Mouse (Mus musculus): ENCODE measurements around the gene Dusp3.

DNA sequence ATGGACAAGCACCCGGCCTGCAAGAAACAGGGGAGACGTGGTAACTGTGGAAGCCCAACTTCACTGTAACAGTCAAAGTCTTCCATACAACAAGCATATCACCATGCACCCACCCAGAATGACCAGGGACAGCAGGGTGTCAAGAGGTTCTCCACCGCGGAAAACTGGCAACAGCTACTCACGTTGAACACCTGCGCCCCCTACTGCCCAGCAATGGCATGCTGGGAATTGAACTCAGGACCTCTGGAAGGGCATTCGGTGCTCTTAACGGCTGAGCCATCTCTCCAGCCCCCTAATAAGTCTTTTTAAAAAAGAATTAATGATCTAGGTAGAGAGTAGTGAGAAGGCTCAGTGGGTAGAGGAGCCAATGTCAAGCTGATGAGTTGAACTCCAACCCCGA is 11.9 kb downstream of the Dusp3 start:
- TF ChIP-seq CTCF (IDR thresholded peaks at IDR 0.05; ENCODE audit: low read depth, low read length) (peak; percentile 79), POLR2A (IDR thresholded peaks at IDR 0.05; ENCODE audit: extremely low read depth, insufficient read depth, low read length) (no peak)

Measured in liver, adult 2 months (tissue).